Mouse (Mus musculus) megakaryocyte progenitor cell, adult 5-6 weeks (primary cell): ENCODE measurements at regions not wholly inside any gene's neighbourhood (a gene's known extent, or its start where the extent isn't known, plus 50 kb on each side); places are given as distances from the start of the nearest gene placed in this dataset.
"Not testable (repeated sequence)": the region's sequence is repeated elsewhere in the genome, so short reads cannot be mapped to it uniquely, and the experiment has no call there.

ENCODE experiments used
- ATAC-seq: replicated peaks from 2 replicates; pipeline ENCODE4 v1.8.0; 2016; ENCODE audit warnings: mild to moderate bottlenecking, moderate TSS enrichment, inconsistent platforms; ENCODE audit not compliant: poor library complexity

DNA sequence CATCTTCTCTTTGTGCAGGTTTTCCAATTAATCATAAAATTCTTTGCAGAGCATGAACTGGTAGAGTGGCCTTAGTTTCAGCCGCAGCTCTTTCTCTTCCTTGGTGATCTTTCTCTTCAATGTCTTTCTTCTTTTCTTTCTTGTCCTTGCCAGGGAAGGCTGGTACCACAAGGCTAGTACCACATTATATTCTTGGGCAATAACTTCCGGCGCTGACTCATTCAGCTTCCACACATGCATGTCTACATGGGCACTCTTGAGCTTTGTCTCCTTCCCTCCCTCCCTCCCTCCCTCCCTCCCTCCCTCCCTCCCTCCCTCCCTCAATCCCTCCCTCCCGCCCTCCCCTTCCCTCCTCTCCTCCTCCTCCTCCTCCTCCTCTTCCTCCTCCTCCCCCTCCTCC lies 98.1 kb upstream of the Pwp1 start:
- peak; percentile 79 for ATAC-seq

GRCm38 (mm10) chr10:85731796-85732388 lies 97.4 kb upstream of the Pwp1 start:
- ATAC-seq, result peak; percentile 76

DNA sequence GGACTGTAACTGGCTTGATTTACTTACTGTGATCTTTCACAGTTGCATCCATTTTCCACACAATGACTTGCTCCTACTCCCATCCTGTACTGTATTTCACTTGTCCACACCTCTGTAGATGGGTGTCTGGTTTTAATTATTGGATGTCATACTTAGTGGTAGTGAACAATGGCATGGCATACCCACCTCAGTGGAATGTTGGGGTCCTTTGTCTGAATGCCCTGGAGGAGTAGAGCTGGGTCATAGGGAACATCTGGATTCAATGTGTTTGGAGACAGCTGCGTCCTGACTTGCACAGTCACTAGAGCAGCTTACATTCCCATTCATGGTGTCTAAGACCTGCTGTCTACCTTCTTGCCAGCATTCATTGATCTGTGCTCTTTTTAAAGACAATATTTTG lies 91.5 kb upstream of the Pwp1 start:
- ATAC-seq, result no peak

DNA sequence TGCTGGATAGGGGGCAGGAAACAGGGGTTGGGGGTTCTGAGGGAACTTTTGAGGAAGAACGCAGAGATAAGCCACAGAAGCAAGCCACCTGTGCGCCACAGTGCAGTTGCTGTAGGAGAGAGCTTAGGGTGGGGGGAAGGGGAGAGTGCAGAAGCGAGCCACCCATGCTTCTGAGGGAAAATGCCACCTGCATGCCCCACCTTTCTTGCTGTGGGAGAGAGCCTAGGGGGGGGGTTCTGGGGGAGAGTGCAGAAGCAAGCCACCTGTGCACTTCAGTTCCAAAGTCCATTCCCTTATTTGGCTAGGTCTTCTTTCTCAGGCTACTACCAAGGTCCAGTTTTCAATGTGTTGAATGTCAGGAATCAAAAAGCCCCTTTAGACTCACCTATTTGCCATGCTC lies 90.3 kb upstream of the Pwp1 start:
- ATAC-seq, result no peak

DNA sequence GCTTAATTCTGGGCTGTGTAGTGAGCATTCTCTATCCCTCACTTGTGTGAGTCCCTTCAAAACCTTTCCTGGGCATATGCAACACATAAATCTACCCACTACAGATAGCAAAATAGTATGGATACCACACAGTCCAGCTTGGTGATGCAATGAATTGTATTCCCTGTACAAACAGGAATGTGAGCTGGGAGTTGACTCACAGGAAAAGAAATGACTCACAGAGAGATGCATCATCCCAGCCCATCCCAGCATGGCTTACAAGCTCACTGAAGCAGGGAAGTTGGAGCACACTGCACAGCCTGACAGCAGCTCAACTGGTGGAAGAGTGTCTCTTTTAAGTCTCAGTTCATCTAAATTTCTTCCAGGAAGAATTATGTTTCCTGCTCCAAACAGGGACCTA lies 89.7 kb upstream of the Pwp1 start:
- not testable (repeated sequence) for ATAC-seq

GRCm38 (mm10) chr10:85741972-85742371 lies 87.3 kb upstream of the Pwp1 start:
- ATAC-seq, result 0 out of 2 replicates have a peak, but pooled peaks have one; percentile 42

DNA sequence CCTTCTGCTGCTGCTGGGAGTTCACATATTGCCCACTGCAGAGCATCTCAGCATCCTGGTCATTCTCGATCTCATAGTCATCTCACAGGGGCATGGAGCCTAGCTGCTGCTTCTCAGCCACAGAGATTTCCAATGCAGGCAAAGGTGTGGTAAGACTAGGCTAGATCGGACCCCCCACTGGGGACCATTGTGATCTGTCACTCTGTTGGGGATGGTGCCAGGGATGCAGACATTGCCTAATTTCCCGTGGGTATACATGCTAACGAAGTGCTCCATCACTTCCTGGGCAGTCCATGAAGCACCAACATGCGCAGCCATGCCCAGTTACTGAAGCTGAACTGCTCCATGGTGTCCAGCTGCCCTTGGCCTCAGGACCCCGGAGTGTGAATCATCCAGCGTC lies 83.9 kb upstream of the Pwp1 start:
- ATAC-seq, result peak; percentile 20; the same call in 1 of the 2 replicates

GRCm38 (mm10) chr10:85745818-85746217 lies 83.5 kb upstream of the Pwp1 start:
- peak; percentile 85 for ATAC-seq

GRCm38 (mm10) chr10:85749549-85749948 lies 79.7 kb upstream of the Pwp1 start:
- ATAC-seq, result not testable (repeated sequence)

DNA sequence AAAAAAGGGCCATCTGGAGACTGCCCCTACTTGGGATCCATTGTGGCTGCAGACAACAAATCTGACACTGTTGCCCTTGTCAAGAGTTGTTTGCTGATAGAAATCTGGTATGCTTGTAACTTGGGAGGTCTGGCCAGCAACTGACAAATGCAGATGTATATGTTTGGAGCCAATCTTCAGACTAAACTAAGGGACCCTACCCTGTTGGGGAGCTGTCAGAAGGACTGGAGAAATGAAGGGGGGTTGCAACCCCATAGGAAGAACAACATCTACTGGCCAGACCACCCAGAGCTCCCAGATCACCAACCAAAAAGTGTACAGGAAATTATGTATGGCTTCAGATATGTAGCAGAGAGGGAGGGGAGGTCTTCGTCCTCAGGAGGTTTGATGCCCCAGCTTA lies 54.3 kb upstream of the Pwp1 start:
- no peak for ATAC-seq
